Mouse (Mus musculus): ENCODE results near the gene Ap1m1. TPM values are rescaled to one million over a fixed set of nuclear protein-coding genes. Genes with fewer than 3 reads are reported as not detected.

The Ap1m1 gene
- polyA plus RNA-seq (2012; ENCODE audit: low replicate concordance), result 236 and 295 TPM in 2 replicates

GRCm38 (mm10) chr8:72239499-72240402 lies at the start of gene Ap1m1:
Ap1m1 (plus strand) TSS chr8:72240018.

DNA sequence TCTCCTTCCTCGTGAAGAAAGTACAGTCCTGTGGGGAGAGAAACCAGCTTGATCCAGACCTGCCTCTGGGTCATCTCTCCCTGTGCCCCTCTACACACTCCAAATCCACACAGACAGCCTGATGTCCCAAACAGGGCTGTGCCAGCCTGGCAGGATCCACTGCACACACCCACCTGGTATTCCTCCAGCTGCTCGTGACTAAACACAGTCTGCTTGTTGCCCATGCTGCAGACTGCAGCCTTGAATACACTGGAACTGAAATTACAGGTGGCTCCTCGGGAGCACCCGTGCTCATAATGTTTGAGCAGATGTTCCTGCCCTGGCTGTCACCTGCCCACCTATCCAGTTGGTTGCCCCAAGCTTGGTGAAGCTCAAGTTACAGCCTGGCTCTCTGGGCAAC lies 27.1 kb upstream of the Ap1m1 start, which contains the start of gene Cib3:
Gene Cib3, minus strand, starts transcription at position 87 of the 400 bp plus-strand sequence.

DNA sequence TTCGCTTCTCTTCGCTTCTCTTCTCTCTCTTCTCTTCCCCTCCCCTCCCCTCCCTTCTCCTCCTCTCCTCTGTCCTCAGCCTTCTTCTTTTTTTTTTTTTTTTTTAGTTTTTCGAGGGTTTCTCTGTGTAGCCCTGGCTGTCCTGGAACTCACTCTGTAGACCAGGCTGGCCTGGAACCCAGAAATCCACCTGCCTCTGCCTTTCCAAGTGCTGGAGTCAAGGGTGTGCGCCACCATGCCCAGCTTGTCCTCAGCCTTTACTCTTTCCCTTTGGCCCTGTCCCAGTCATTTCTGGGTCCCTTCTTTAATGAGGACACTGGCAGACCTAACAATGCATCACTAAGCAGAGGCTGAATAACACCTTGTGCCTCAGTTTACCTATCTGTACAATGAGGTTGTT lies 26.3 kb upstream of the Ap1m1 start, which contains the start of gene Gm11034:
Gene Gm11034, minus strand, starts transcription at position 101 of the 400 bp plus-strand sequence.

GRCm38 (mm10) chr8:72219541-72220363 lies 20.1 kb upstream of the Ap1m1 start, which contains the start of gene Fam32a:
Fam32a (plus strand) TSS chr8:72219730.

GRCm38 (mm10) chr8:72305210-72305905 lies 65.5 kb downstream of the Ap1m1 start, which contains the start of gene Gm10282:
Gm10282 (minus strand) TSS chr8:72305260.

Other genes starting within 250 kb of the Ap1m1 start
- 92.5 and 349 TPM in 2 replicates for gene Cyp4f18, start 230.4 kb upstream of the Ap1m1 start, polyA plus RNA-seq (2012; ENCODE audit: low replicate concordance)
- 0.03 and 0.21 TPM in 2 replicates for gene Olfr372, start 198.8 kb upstream of the Ap1m1 start, polyA plus RNA-seq (2012; ENCODE audit: low replicate concordance)
- 0.02 TPM in 1 of 2 replicates, not detected in the other for gene Olfr373, start 156.8 kb upstream of the Ap1m1 start, polyA plus RNA-seq (2012; ENCODE audit: low replicate concordance)
- gene Olfr374, start 133.0 kb upstream of the Ap1m1 start, polyA plus RNA-seq (2012; ENCODE audit: low replicate concordance), result 0.03 TPM in 1 of 2 replicates, not detected in the other
- gene Tpm4, start 105.0 kb upstream of the Ap1m1 start, polyA plus RNA-seq (2012; ENCODE audit: low replicate concordance), result 99.2 and 159 TPM in 2 replicates
- gene Rab8a, start 78.8 kb upstream of the Ap1m1 start, polyA plus RNA-seq (2012; ENCODE audit: low replicate concordance), result 40.5 and 70.4 TPM in 2 replicates
- 17.8 and 47.2 TPM in 2 replicates for gene Hsh2d, start 50.4 kb upstream of the Ap1m1 start, polyA plus RNA-seq (2012; ENCODE audit: low replicate concordance)
- gene Cib3, start 27.2 kb upstream of the Ap1m1 start, polyA plus RNA-seq (2012; ENCODE audit: low replicate concordance), result 0.17 TPM in 1 of 2 replicates, not detected in the other
- not detected in 2 replicates for gene Gm11034, start 26.4 kb upstream of the Ap1m1 start, polyA plus RNA-seq (2012; ENCODE audit: low replicate concordance)
- 65.6 and 77.9 TPM in 2 replicates for gene Fam32a, start 20.3 kb upstream of the Ap1m1 start, polyA plus RNA-seq (2012; ENCODE audit: low replicate concordance)
- 27.7 and 49.2 TPM in 2 replicates for gene Gm10282, start 65.2 kb downstream of the Ap1m1 start, polyA plus RNA-seq (2012; ENCODE audit: low replicate concordance)
- 711 and 2,389 TPM in 2 replicates for gene Klf2, start 79.0 kb downstream of the Ap1m1 start, polyA plus RNA-seq (2012; ENCODE audit: low replicate concordance)
- gene Eps15l1, start 181.4 kb downstream of the Ap1m1 start, polyA plus RNA-seq (2012; ENCODE audit: low replicate concordance), result 10.6 and 23.1 TPM in 2 replicates
- not detected in 2 replicates for gene Calr3, start 203.9 kb downstream of the Ap1m1 start, polyA plus RNA-seq (2012; ENCODE audit: low replicate concordance)
- gene 1700030K09Rik, start 203.9 kb downstream of the Ap1m1 start, polyA plus RNA-seq (2012; ENCODE audit: low replicate concordance), result 2.7 and 3.9 TPM in 2 replicates
- 153 and 205 TPM in 2 replicates for gene Cherp, start 235.2 kb downstream of the Ap1m1 start, polyA plus RNA-seq (2012; ENCODE audit: low replicate concordance)